Mouse (Mus musculus): ENCODE results near the gene Acads. TPM values are rescaled to one million over a fixed set of nuclear protein-coding genes. Genes with fewer than 3 reads are reported as not detected.

Gene Acads
- polyA plus RNA-seq, 1 experiment from 2014 or later, result 27.7 TPM

- H3K36me3 ChIP-seq (replicated peaks; ENCODE audit: control insufficient read depth, insufficient read depth, low read depth, low read length), result peaks cover 5% of the 10 kb centered on the region
- no peak overlapping the region for H3K27ac ChIP-seq (replicated peaks; ENCODE audit: low read depth, low read length)
- H3K4me1 ChIP-seq (ENCODE audit: control insufficient read depth, insufficient read depth, low read length), result no peaks in the 10 kb centered on the region
- DNase-seq (ENCODE audit: low spot score), result no peak
- no peak overlapping the region for H3K4me2 ChIP-seq (ENCODE audit: low read depth, low read length)
- 88% methylated on average over 2 of the region's 2 CpGs for WGBS
- no peaks in the 10 kb centered on the region for H3K9me3 ChIP-seq (replicated peaks; ENCODE audit: control insufficient read depth, low read length)
- H3K9ac ChIP-seq (replicated peaks; ENCODE audit: low read length), result no peak overlapping the region
- H3K27me3 ChIP-seq (ENCODE audit: control insufficient read depth, insufficient read depth, low read length), result no peaks in the 10 kb centered on the region
- no peak for ATAC-seq (replicated peaks; ENCODE audit: insufficient number of reproducible peaks, low FRiP score, low TSS enrichment, low read depth)
- no peak overlapping the region for H3K4me3 ChIP-seq (ENCODE audit: low read depth, low read length)
Observed at GRCm38 (mm10) chr5:115102231-115102630, 16.9 kb downstream of the Acads start.

- no peaks in the 10 kb centered on the region for H3K4me1 ChIP-seq (ENCODE audit: control insufficient read depth, insufficient read depth, low read length)
- no peak overlapping the region for H3K9ac ChIP-seq (replicated peaks; ENCODE audit: low read length)
- WGBS, result 82% methylated on average over 6 of the region's 6 CpGs
- no peaks in the 10 kb centered on the region for H3K9me3 ChIP-seq (replicated peaks; ENCODE audit: control insufficient read depth, low read length)
- no peak for ATAC-seq (replicated peaks; ENCODE audit: insufficient number of reproducible peaks, low FRiP score, low TSS enrichment, low read depth)
- no peak for DNase-seq (ENCODE audit: low spot score)
- no peak overlapping the region for H3K4me2 ChIP-seq (ENCODE audit: low read depth, low read length)
- no peak overlapping the region for H3K27ac ChIP-seq (replicated peaks; ENCODE audit: low read depth, low read length)
- no peak overlapping the region for H3K4me3 ChIP-seq (ENCODE audit: low read depth, low read length)
- peaks cover 12% of the 10 kb centered on the region for H3K36me3 ChIP-seq (replicated peaks; ENCODE audit: control insufficient read depth, insufficient read depth, low read depth, low read length)
- H3K27me3 ChIP-seq (ENCODE audit: control insufficient read depth, insufficient read depth, low read length), result no peaks in the 10 kb centered on the region
Observed at GRCm38 (mm10) chr5:115100473-115100872, 18.7 kb downstream of the Acads start.

- Histone ChIP-seq H3K4me2 (ENCODE audit: low read depth, low read length) (no peak overlapping the region), H3K27me3 (ENCODE audit: control insufficient read depth, insufficient read depth, low read length) (no peaks in the 10 kb centered on the region), H3K9ac (replicated peaks; ENCODE audit: low read length) (no peak overlapping the region), H3K4me1 (ENCODE audit: control insufficient read depth, insufficient read depth, low read length) (no peaks in the 10 kb centered on the region), H3K4me3 (ENCODE audit: low read depth, low read length) (no peak overlapping the region), H3K27ac (replicated peaks; ENCODE audit: low read depth, low read length) (no peak overlapping the region), H3K9me3 (replicated peaks; ENCODE audit: control insufficient read depth, low read length) (no peaks in the 10 kb centered on the region), H3K36me3 (replicated peaks; ENCODE audit: control insufficient read depth, insufficient read depth, low read depth, low read length) (peaks cover 14% of the 10 kb centered on the region)
- ATAC-seq (replicated peaks; ENCODE audit: insufficient number of reproducible peaks, low FRiP score, low TSS enrichment, low read depth) (no peak), DNase-seq (ENCODE audit: low spot score) (no peak)
- WGBS, result 91% methylated on average over 9 of the region's 9 CpGs
Observed at GRCm38 (mm10) chr5:115099991-115100390, 19.2 kb downstream of the Acads start.

- H3K9ac ChIP-seq (replicated peaks; ENCODE audit: low read length), result no peak overlapping the region
- no peak overlapping the region for H3K4me2 ChIP-seq (ENCODE audit: low read depth, low read length)
- no peak overlapping the region for H3K4me3 ChIP-seq (ENCODE audit: low read depth, low read length)
- 83% methylated on average over 5 of the region's 5 CpGs for WGBS
- no peak overlapping the region for H3K27ac ChIP-seq (replicated peaks; ENCODE audit: low read depth, low read length)
- no peaks in the 10 kb centered on the region for H3K9me3 ChIP-seq (replicated peaks; ENCODE audit: control insufficient read depth, low read length)
- peaks cover 14% of the 10 kb centered on the region for H3K36me3 ChIP-seq (replicated peaks; ENCODE audit: control insufficient read depth, insufficient read depth, low read depth, low read length)
- DNase-seq (ENCODE audit: low spot score) (no peak), ATAC-seq (replicated peaks; ENCODE audit: insufficient number of reproducible peaks, low FRiP score, low TSS enrichment, low read depth) (no peak)
- H3K4me1 ChIP-seq (ENCODE audit: control insufficient read depth, insufficient read depth, low read length), result no peaks in the 10 kb centered on the region
- H3K27me3 ChIP-seq (ENCODE audit: control insufficient read depth, insufficient read depth, low read length), result no peaks in the 10 kb centered on the region
Observed at GRCm38 (mm10) chr5:115099530-115099929, 19.6 kb downstream of the Acads start.

GRCm38 (mm10) chr5:115098195-115098594 lies 21.0 kb downstream of the Acads start, which contains the start of gene Gm10401:
Gene Gm10401 (minus strand): TSS chr5:115098295.
- H3K4me2 ChIP-seq (ENCODE audit: low read depth, low read length), result no peak within 1 kb of the TSS
- 98% methylated on average over 8 of the region's 8 CpGs for WGBS
- no peaks in the 10 kb centered on the region for H3K4me1 ChIP-seq (ENCODE audit: control insufficient read depth, insufficient read depth, low read length)
- ATAC-seq (replicated peaks; ENCODE audit: insufficient number of reproducible peaks, low FRiP score, low TSS enrichment, low read depth), result no peak
- peaks cover 14% of the 10 kb centered on the region for H3K36me3 ChIP-seq (replicated peaks; ENCODE audit: control insufficient read depth, insufficient read depth, low read depth, low read length)
- H3K9ac ChIP-seq (replicated peaks; ENCODE audit: low read length), result no peak within 1 kb of the TSS
- DNase-seq (ENCODE audit: low spot score), result no peak
- H3K9me3 ChIP-seq (replicated peaks; ENCODE audit: control insufficient read depth, low read length), result no peaks in the 10 kb centered on the region
- no peaks in the 10 kb centered on the region for H3K27me3 ChIP-seq (ENCODE audit: control insufficient read depth, insufficient read depth, low read length)
- H3K4me3 ChIP-seq (ENCODE audit: low read depth, low read length), result no peak within 1 kb of the TSS
- H3K27ac ChIP-seq (replicated peaks; ENCODE audit: low read depth, low read length), result no peak within 1 kb of the TSS

GRCm38 (mm10) chr5:115091776-115092175 lies 27.4 kb downstream of the Acads start:
- no peak overlapping the region for H3K27ac ChIP-seq (replicated peaks; ENCODE audit: low read depth, low read length)

GRCm38 (mm10) chr5:115091015-115091414 lies 28.1 kb downstream of the Acads start:
- no peaks in the 10 kb centered on the region for H3K9me3 ChIP-seq (replicated peaks; ENCODE audit: control insufficient read depth, low read length)
- H3K27me3 ChIP-seq (ENCODE audit: control insufficient read depth, insufficient read depth, low read length), result no peaks in the 10 kb centered on the region
- H3K9ac ChIP-seq (replicated peaks; ENCODE audit: low read length), result no peak overlapping the region
- DNase-seq (ENCODE audit: low spot score) (no peak), ATAC-seq (replicated peaks; ENCODE audit: insufficient number of reproducible peaks, low FRiP score, low TSS enrichment, low read depth) (no peak)
- peaks cover 12% of the 10 kb centered on the region for H3K36me3 ChIP-seq (replicated peaks; ENCODE audit: control insufficient read depth, insufficient read depth, low read depth, low read length)
- 81% methylated on average over 3 of the region's 3 CpGs for WGBS
- no peak overlapping the region for H3K4me3 ChIP-seq (ENCODE audit: low read depth, low read length)
- no peak overlapping the region for H3K4me2 ChIP-seq (ENCODE audit: low read depth, low read length)
- no peaks in the 10 kb centered on the region for H3K4me1 ChIP-seq (ENCODE audit: control insufficient read depth, insufficient read depth, low read length)
- no peak overlapping the region for H3K27ac ChIP-seq (replicated peaks; ENCODE audit: low read depth, low read length)

More at GRCm38 (mm10) chr5:115091776-115092175, 27.4 kb downstream of the Acads start:
- Histone ChIP-seq H3K9ac (replicated peaks; ENCODE audit: low read length) (no peak overlapping the region), H3K4me3 (ENCODE audit: low read depth, low read length) (no peak overlapping the region), H3K9me3 (replicated peaks; ENCODE audit: control insufficient read depth, low read length) (no peaks in the 10 kb centered on the region), H3K36me3 (replicated peaks; ENCODE audit: control insufficient read depth, insufficient read depth, low read depth, low read length) (peaks cover 17% of the 10 kb centered on the region), H3K4me2 (ENCODE audit: low read depth, low read length) (no peak overlapping the region), H3K27me3 (ENCODE audit: control insufficient read depth, insufficient read depth, low read length) (no peaks in the 10 kb centered on the region), H3K4me1 (ENCODE audit: control insufficient read depth, insufficient read depth, low read length) (no peaks in the 10 kb centered on the region)
- DNase-seq (ENCODE audit: low spot score) (no peak), ATAC-seq (replicated peaks; ENCODE audit: insufficient number of reproducible peaks, low FRiP score, low TSS enrichment, low read depth) (no peak)
- 76% methylated on average over 6 of the region's 6 CpGs for WGBS

- no peak overlapping the region for H3K9ac ChIP-seq (replicated peaks; ENCODE audit: low read length)
- H3K27me3 ChIP-seq (ENCODE audit: control insufficient read depth, insufficient read depth, low read length), result no peaks in the 10 kb centered on the region
- WGBS, result 97% methylated on average over 5 of the region's 5 CpGs
- ATAC-seq (replicated peaks; ENCODE audit: insufficient number of reproducible peaks, low FRiP score, low TSS enrichment, low read depth) (no peak), DNase-seq (ENCODE audit: low spot score) (no peak)
- no peak overlapping the region for H3K4me3 ChIP-seq (ENCODE audit: low read depth, low read length)
- H3K9me3 ChIP-seq (replicated peaks; ENCODE audit: control insufficient read depth, low read length), result no peaks in the 10 kb centered on the region
- peaks cover 8% of the 10 kb centered on the region for H3K36me3 ChIP-seq (replicated peaks; ENCODE audit: control insufficient read depth, insufficient read depth, low read depth, low read length)
- no peaks in the 10 kb centered on the region for H3K4me1 ChIP-seq (ENCODE audit: control insufficient read depth, insufficient read depth, low read length)
- H3K4me2 ChIP-seq (ENCODE audit: low read depth, low read length), result no peak overlapping the region
- no peak overlapping the region for H3K27ac ChIP-seq (replicated peaks; ENCODE audit: low read depth, low read length)
Observed at GRCm38 (mm10) chr5:115089592-115090268, 29.4 kb downstream of the Acads start.
